Mouse (Mus musculus): ENCODE measurements around the gene Brpf3. TPM values are rescaled to one million over a fixed set of nuclear protein-coding genes. Genes with fewer than 3 reads are reported as not detected.
"Not testable (repeated sequence)": the region's sequence is repeated elsewhere in the genome, so short reads cannot be mapped to it uniquely, and the experiment has no call there.

The Brpf3 gene
- polyA plus RNA-seq (2016; fragmentation: Nextera tagmentation; extraction: Ambion mirVana) = 9.8 and 12.2 TPM in 2 replicates

DNA sequence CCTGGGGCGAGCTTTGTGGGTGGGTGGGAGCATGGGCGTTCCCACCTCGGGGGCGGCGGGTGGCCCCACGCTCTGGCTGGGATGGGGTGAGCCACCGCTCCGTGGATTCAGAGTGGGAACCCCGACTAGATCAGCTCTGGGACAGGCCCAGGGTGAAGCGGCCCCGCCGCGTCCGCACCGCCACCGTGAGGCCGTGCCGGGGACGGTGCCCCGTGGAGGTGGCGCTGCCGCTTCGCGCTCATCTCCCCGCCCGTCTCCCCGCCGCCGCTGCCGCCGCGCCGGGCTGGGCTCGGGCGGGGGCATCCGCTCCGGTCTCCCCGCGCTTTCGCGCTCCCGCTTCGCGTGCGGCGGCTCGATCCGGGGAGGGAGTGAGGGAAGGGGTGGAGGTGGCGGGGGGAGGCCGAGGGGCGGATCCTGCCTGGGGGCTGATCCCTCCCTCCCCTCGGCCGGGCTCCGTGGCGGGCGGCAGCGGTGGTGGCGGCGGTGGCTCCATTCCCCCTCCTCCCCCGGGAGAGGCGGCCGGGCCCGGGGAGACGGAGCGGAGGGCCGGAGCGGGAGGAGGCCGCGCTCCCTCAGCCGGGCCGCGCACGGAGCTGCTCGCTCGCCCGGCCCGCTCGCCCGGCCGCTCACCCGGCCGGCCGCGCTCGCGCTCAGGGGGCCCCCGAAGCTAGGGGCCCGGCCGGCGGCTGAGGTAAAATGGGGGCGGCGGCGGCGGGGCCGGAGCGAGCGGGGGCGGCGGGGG, at the start of gene Brpf3:
Gene Brpf3, plus strand, starts transcription at position 420 of the 742 bp plus-strand sequence.
- H3K4me3 ChIP-seq = peak within 1 kb of the TSS; percentile 89
- no peaks in the 10 kb centered on the region for H3K27me3 ChIP-seq (ENCODE audit: insufficient read depth, poor library complexity, severe bottlenecking)
- peak; percentile 80 for DNase-seq (ENCODE audit: low spot score)
- peaks cover 32% of the 10 kb centered on the region for H3K4me1 ChIP-seq (replicated peaks)
- no peaks in the 10 kb centered on the region for H3K9me3 ChIP-seq
- H3K27ac ChIP-seq = peak within 1 kb of the TSS; percentile 100
- H3K36me3 ChIP-seq = peaks cover 18% of the 10 kb centered on the region
- WGBS = under 1% methylated on average over 93 of the region's 99 CpGs

DNA sequence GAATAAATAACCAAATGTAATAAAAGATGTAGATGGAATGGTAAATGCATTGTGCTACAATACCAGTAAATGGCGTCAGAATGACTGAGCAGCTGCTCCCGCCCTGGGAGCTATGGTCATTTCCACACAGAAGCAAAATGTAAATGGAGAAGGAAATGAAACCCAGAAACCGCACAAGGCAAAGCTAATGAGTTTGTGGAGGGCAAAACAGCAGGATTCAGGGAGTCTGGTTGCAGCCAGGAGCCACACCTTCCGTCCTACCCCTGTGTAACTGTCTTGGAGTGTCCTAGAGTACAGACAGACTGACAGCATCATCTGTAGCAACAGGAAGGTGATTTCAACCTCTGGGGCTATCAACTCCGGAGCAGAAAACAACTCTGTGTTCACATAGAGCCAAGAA, 44.4 kb upstream of the Brpf3 start:
- Histone ChIP-seq H3K27me3 (ENCODE audit: insufficient read depth, poor library complexity, severe bottlenecking) (no peaks in the 10 kb centered on the region), H3K9me3 (no peaks in the 10 kb centered on the region), H3K36me3 (no peaks in the 10 kb centered on the region), H3K27ac (no peak overlapping the region), H3K4me1 (replicated peaks) (no peaks in the 10 kb centered on the region), H3K4me3 (no peak overlapping the region)
- DNase-seq (ENCODE audit: low spot score) = no peak
- 72% methylated on average over 5 of the region's 5 CpGs for WGBS

DNA sequence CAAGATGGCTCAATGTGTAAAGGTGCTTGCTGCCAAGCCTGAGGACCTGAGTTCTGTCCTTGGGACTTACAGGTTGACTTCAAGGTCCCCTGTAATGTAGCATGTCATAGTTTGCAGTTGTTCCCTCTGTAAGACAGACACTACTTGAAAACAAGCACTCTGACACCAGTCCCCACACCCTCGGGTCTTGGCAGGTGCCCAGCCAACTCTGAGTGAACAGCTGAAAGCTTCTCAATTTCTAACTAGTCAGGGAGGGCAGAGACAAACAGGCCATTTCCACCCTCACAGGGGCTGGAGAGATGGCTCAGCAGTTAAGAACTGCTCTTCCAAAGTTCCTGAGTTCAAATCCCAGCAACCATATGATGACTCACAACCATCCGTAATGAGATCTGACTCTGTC, 43.4 kb upstream of the Brpf3 start:
- H3K36me3 ChIP-seq = no peaks in the 10 kb centered on the region
- H3K4me3 ChIP-seq = no peak overlapping the region
- H3K9me3 ChIP-seq = no peaks in the 10 kb centered on the region
- H3K27ac ChIP-seq = no peak overlapping the region
- H3K27me3 ChIP-seq (ENCODE audit: insufficient read depth, poor library complexity, severe bottlenecking) = no peaks in the 10 kb centered on the region
- H3K4me1 ChIP-seq (replicated peaks) = no peaks in the 10 kb centered on the region
- 84% methylated on average over 2 of the region's 2 CpGs for WGBS
- no peak for DNase-seq (ENCODE audit: low spot score)

DNA sequence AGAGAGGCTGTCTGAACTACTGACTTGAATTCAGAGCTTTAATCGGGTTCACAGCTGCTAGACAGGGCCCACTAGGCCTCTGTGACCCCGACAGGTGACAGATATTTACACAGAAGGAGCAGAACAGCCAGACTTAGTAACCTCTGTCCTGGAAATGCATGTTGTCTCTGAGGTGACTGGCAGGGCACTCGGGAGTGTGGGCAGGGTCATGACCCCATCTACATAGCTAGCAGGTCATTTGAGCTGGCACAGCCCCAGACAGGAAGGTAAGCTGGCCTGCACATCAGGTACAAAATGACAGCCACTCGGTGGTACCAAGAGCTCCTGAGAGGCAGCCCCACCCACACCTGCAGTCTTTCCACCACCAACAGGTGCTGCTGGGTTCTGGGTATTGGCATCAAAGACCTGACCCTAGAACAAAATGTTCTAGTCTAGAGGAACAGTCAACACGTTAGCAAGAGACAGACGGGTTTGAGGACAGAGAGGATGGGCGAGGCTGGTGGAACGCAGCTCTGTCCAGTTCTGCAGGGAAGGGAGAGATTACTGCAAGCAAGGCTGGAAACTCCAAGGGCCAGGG, 40.1 kb upstream of the Brpf3 start:
- Histone ChIP-seq H3K27me3 (ENCODE audit: insufficient read depth, poor library complexity, severe bottlenecking) (no peaks in the 10 kb centered on the region), H3K27ac (no peak overlapping the region), H3K4me3 (no peak overlapping the region), H3K4me1 (replicated peaks) (no peaks in the 10 kb centered on the region), H3K9me3 (no peaks in the 10 kb centered on the region), H3K36me3 (no peaks in the 10 kb centered on the region)
- DNase-seq (ENCODE audit: low spot score) = no peak
- WGBS = 74% methylated on average over 8 of the region's 8 CpGs

DNA sequence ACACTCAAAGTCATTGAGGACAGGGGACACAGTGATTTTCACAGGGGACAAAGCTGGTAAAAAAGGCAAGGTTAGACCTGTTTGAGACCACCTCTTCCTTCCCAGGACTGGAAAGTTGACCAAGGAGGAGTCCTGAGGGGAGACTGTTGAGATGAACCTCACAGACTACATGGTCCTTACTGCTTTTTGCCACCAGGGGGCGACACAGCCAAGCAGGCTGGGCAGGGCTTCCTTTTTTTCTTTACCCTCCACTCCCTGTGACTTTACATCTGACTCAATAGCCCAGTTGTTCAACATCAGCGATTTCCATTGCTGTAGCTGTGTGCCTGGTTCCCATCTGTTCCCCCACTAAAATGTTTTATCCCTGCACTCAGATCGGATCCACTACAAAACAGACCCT, 39.0 kb upstream of the Brpf3 start:
- H3K36me3 ChIP-seq = no peaks in the 10 kb centered on the region
- H3K4me3 ChIP-seq = no peak overlapping the region
- H3K9me3 ChIP-seq = no peaks in the 10 kb centered on the region
- H3K27me3 ChIP-seq (ENCODE audit: insufficient read depth, poor library complexity, severe bottlenecking) = peaks cover 8% of the 10 kb centered on the region; the same call in 1 of the 2 replicates
- no peaks in the 10 kb centered on the region for H3K4me1 ChIP-seq (replicated peaks)
- 18% methylated on average over 3 of the region's 3 CpGs for WGBS
- H3K27ac ChIP-seq = no peak overlapping the region
- peak; percentile 72 for DNase-seq (ENCODE audit: low spot score)

DNA sequence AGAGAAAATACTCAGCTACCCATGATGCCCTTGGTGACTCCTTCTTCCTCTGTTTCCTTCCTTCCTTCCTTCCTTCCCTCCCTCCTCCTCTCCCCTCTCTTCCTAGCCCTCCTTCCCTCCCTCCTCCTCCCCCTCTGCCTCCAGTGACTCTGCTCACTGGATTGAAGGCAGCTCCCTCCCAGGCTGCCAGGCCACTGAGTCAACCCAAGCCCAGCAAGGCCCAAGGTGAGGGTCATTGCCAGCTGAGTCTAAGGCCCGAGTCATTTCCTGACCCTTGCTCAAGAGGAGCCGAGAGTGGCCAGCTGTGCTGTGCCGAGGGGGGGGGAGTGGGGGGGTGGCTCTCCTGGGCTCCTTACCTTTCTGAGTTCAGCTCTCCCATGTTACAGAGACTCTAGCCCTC, 34.7 kb upstream of the Brpf3 start:
- no peak for DNase-seq (ENCODE audit: low spot score)
- Histone ChIP-seq H3K4me3 (no peak overlapping the region), H3K36me3 (no peaks in the 10 kb centered on the region), H3K9me3 (no peaks in the 10 kb centered on the region), H3K27me3 (ENCODE audit: insufficient read depth, poor library complexity, severe bottlenecking) (peaks cover 48% of the 10 kb centered on the region), H3K27ac (no peak overlapping the region), H3K4me1 (replicated peaks) (peaks cover 19% of the 10 kb centered on the region)
- WGBS = 64% methylated on average over 3 of the region's 3 CpGs

DNA sequence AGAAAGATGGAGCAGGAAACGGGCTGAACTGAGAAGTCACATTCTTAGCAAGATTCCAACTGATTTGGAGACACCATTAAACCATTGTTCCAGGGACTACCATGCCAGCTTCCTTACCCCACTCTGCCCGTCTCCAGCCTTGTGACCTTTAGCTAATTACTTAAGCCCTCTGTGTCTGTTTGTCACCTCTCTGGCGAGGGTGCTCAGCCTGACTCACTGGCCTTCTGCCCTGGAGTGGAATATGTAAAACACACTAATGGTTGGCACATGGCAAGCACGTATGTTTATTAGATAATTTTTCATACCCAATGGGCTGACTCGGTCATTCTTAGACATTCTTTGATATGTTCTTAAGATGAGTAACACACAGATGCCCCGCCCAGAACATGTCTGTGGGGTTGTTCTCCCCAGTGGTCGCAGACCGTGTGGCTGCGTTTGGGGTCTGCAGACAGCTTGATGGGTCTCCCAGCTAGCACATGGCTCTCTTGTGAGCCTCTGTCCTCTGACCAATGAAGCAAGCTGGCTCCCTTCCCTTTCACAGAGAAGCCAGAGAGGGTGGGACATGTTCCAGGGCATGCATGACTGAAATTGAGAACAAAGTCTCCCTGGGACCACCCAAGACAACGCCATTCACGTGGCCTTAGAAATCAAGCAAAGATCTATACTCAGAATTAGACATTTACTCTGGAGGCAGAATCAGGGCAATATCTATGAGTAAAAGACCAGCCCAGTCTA, 33.9 kb upstream of the Brpf3 start:
- H3K4me3 ChIP-seq = no peak overlapping the region
- WGBS = 73% methylated on average over 11 of the region's 11 CpGs
- peaks cover 56% of the 10 kb centered on the region for H3K27me3 ChIP-seq (ENCODE audit: insufficient read depth, poor library complexity, severe bottlenecking)
- H3K9me3 ChIP-seq = no peaks in the 10 kb centered on the region
- no peaks in the 10 kb centered on the region for H3K36me3 ChIP-seq
- no peak for DNase-seq (ENCODE audit: low spot score)
- peaks cover 19% of the 10 kb centered on the region for H3K4me1 ChIP-seq (replicated peaks)
- H3K27ac ChIP-seq = no peak overlapping the region

DNA sequence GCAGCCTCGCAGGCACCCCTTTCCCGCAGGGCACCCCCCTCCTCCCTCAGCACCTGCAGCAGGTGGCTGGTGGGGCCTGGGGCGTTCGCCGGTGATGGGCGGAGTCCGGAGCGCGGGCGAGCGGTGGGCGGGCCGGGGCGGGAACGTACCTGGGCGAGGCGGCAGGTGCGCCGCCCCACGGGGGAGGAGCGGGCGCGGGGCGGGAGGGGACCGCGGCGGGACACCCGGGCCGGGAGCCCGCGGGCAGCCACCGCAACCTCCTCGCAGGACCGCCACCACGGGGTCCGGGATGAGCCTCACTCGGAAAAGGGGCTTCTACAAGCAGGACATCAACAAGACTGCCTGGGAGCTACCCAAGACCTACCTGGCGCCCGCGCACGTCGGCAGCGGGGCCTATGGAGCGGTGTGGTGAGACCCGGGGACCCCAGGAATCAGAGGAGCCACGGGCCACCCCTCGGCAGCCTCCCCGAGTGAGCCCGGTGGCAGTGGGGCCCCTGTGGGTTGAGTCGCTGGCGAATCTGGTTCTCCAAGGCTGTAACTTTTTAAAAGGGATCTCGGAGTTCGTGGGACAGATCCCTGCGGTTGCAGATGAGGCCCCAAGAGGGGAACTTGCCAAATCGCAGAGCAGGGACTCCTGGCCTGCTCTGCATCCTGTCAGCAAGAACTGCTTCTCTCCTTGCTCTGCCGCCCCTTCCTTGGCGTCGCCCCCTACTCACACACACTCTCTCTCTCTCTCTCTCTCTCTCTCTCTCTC, 31.6 kb upstream of the Brpf3 start, which contains the start of gene Mapk13:
Gene Mapk13, plus strand, starts transcription at position 177 of the 754 bp plus-strand sequence.
- H3K27me3 ChIP-seq (ENCODE audit: insufficient read depth, poor library complexity, severe bottlenecking) = peaks cover 60% of the 10 kb centered on the region
- peak within 1 kb of the TSS; percentile 64 for H3K27ac ChIP-seq
- peak; percentile 30 for DNase-seq (ENCODE audit: low spot score)

DNA sequence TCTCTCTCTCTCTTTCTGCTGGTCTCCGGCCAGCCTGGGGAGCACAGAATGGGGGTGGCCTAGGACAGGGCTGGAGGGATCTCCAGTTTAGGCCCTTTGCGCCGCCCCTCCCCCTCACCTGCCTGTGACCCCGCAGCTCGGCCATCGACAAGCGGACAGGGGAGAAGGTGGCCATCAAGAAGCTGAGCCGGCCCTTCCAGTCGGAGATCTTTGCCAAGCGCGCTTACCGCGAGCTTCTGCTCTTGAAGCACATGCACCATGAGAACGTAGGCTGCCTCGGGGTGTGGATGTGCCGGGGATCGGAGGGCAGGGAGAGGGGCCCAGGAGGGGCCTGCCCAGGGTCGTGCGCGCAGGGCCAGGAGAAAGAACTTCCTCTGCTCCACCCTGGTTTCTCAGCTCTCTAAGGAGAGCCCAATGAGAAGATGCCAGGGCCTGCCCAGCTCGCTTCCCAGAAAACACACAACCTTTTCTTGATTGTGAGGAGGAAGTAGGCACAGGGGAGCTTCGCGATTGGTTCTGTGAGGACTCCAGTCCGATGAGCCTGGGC, 30.9 kb upstream of the Brpf3 start:
- DNase-seq (ENCODE audit: low spot score) = peak; percentile 33
- Histone ChIP-seq H3K27ac (peak overlapping the region; percentile 64), H3K27me3 (ENCODE audit: insufficient read depth, poor library complexity, severe bottlenecking) (peaks cover 60% of the 10 kb centered on the region), H3K36me3 (no peaks in the 10 kb centered on the region), H3K9me3 (no peaks in the 10 kb centered on the region), H3K4me1 (replicated peaks) (peaks cover 19% of the 10 kb centered on the region), H3K4me3 (peak overlapping the region; percentile 56)
- 7% methylated on average over 24 of the region's 24 CpGs for WGBS

More for the DNA sequence above, 31.6 kb upstream of the Brpf3 start, which contains the start of gene Mapk13:
- peaks cover 19% of the 10 kb centered on the region for H3K4me1 ChIP-seq (replicated peaks)
- WGBS = 2% methylated on average over 58 of the region's 58 CpGs
- H3K36me3 ChIP-seq = no peaks in the 10 kb centered on the region
- peak within 1 kb of the TSS; percentile 56 for H3K4me3 ChIP-seq
- H3K9me3 ChIP-seq = no peaks in the 10 kb centered on the region

DNA sequence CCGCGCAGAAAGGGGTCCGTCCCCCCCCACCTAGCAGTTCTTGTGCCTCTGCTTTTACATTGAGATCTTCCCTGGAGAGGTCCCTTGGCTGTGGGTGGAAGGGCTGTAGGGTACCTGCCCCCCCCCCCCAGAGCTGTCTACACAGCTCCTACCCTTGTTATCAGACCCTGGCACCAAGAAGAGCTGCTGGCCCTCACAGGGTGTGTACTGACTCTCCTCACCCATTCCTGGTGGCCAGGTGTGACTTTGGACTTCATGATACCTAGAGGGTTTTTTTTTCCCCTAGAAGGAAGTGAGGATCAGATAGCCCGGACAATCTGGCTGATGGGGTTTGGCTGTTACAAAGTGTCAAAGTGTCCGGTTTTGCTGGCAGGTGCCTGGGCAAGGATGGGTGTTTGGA, 29.6 kb upstream of the Brpf3 start:
- Histone ChIP-seq H3K9me3 (no peaks in the 10 kb centered on the region), H3K36me3 (no peaks in the 10 kb centered on the region), H3K27ac (no peak overlapping the region), H3K4me3 (no peak overlapping the region), H3K4me1 (replicated peaks) (peaks cover 19% of the 10 kb centered on the region), H3K27me3 (ENCODE audit: insufficient read depth, poor library complexity, severe bottlenecking) (peaks cover 58% of the 10 kb centered on the region)
- DNase-seq (ENCODE audit: low spot score) = no peak
- WGBS = 82% methylated on average over 5 of the region's 5 CpGs

DNA sequence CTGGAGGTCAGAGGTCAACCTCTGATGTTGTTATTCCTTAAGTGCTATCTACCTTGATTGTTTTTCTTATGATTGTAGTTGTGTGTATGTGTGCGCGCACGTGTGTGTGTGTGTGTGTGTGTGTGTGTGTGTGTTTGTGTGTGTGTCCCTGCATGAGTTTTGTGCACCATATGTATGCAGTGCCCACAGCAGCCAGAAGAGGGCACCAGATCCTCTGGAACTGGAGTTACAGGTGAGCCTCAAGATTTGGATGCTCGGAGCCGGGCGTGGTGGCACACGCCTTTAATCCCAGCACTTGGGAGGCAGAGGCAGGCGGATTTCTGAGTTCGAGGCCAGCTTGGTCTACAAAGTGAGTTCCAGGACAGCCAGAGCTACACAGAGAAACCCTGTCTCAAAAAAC, 26.6 kb upstream of the Brpf3 start:
- H3K36me3 ChIP-seq; H3K27ac ChIP-seq; DNase-seq (ENCODE audit: low spot score); H3K4me3 ChIP-seq; H3K9me3 ChIP-seq: not testable (repeated sequence)
- WGBS = 95% methylated on average over 9 of the region's 9 CpGs
- peaks cover 13% of the 10 kb centered on the region for H3K4me1 ChIP-seq (replicated peaks)
- H3K27me3 ChIP-seq (ENCODE audit: insufficient read depth, poor library complexity, severe bottlenecking) = peaks cover 31% of the 10 kb centered on the region

DNA sequence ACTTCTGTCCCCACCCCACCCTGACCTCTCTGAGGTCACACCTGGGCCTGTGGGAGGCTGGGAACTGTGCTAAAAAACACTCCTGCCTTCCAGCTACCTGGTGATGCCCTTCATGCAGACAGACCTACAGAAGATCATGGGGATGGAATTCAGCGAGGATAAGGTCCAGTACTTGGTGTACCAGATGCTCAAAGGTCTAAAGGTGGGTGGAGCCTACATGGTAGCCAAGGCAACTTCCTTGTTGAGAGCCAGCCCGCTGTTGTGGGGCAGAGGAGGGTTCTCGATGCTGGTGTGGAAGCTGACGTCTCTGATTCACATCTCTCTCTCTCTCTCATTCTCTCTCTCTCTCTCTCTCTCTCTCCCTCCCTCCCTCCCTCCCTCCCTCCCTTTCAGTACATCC, 25.7 kb upstream of the Brpf3 start:
- WGBS = 71% methylated on average over 4 of the region's 4 CpGs
- Histone ChIP-seq H3K9me3 (no peaks in the 10 kb centered on the region), H3K4me3 (no peak overlapping the region), H3K36me3 (no peaks in the 10 kb centered on the region), H3K27ac (no peak overlapping the region), H3K27me3 (ENCODE audit: insufficient read depth, poor library complexity, severe bottlenecking) (peaks cover 22% of the 10 kb centered on the region), H3K4me1 (replicated peaks) (peaks cover 5% of the 10 kb centered on the region)
- no peak for DNase-seq (ENCODE audit: low spot score)

Data from hindbrain, embryonic 10.5 days (tissue).